Mouse (Mus musculus): Measurements from ENCODE around the gene Ficd. TPM values are rescaled to one million over a fixed set of nuclear protein-coding genes. Genes with fewer than 3 reads are reported as not detected.
"Not testable (repeated sequence)": the region's sequence is repeated elsewhere in the genome, so short reads cannot be mapped to it uniquely, and the experiment has no call there.

Gene Ficd
- polyA plus RNA-seq, 1 experiment = 15.3 TPM

DNA sequence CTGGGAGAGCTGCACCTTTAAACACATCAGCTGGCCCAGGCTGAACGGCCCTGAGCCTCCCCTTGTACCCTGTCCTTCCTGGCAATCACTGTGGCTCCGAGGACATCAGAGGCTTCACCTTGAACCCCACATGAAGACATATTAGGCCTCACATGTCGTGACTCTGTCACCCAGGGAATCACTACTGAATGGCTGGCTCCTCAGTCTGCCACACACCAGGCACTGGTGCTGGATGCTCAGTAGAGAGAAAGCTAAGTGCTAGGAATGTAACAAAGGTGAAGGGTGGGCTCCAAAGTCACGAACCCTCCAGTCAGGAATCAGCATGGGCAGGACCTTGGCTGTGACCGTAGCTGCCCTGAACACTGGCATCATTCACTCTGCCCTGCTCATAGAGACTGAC is 44.0 kb downstream of the Ficd start:
- H3K27me3 ChIP-seq (ENCODE audit: control insufficient read depth, insufficient read depth, low read length) = no peaks in the 10 kb centered on the region
- TF ChIP-seq POLR2A (IDR thresholded peaks at IDR 0.05; ENCODE audit: borderline replicate concordance, insufficient read depth, low read length) (no peak), CTCF (IDR thresholded peaks at IDR 0.05; ENCODE audit: borderline replicate concordance, insufficient read depth, low read depth, low read length) (no peak)
- H3K27ac ChIP-seq (ENCODE audit: insufficient read depth, low read length) = no peak overlapping the region
- H3K4me1 ChIP-seq (ENCODE audit: control insufficient read depth, insufficient read depth, low read length) = no peaks in the 10 kb centered on the region
- no peak for DNase-seq
- no peak overlapping the region for H3K4me3 ChIP-seq (replicated peaks; ENCODE audit: insufficient read depth, low read depth, low read length)
- WGBS = 76% methylated on average over 5 of the region's 5 CpGs

- DNase-seq = no peak
- Histone ChIP-seq H3K4me3 (replicated peaks; ENCODE audit: insufficient read depth, low read depth, low read length) (no peak overlapping the region), H3K27ac (ENCODE audit: insufficient read depth, low read length) (no peak overlapping the region), H3K4me1 (ENCODE audit: control insufficient read depth, insufficient read depth, low read length) (no peaks in the 10 kb centered on the region), H3K27me3 (ENCODE audit: control insufficient read depth, insufficient read depth, low read length) (no peaks in the 10 kb centered on the region)
- TF ChIP-seq POLR2A (IDR thresholded peaks at IDR 0.05; ENCODE audit: borderline replicate concordance, insufficient read depth, low read length) (no peak), CTCF (IDR thresholded peaks at IDR 0.05; ENCODE audit: borderline replicate concordance, insufficient read depth, low read depth, low read length) (no peak)
- whole genome bisulfite sequencing = 97% methylated on average over 3 of the region's 3 CpGs
Measured at GRCm38 (mm10) chr5:113780082-113780752, 44.6 kb downstream of the Ficd start.

DNA sequence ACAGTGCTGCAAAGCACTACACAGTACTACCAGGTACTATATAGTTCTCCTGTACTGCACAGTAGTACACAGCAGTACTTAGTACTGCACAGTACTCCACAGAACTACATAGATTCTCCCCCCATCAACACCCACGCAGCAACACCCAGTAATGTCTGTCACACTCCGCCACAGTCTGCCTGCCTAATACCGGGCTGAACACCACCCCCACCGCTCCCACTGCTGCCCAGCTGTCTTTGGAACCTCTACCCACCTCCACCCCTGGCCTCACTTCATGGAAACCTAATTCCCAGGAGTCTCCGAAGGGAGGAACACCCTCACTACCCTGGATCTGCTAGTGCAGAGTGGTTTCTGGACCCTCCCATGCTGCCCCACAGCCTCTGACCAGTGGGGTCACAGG is 45.2 kb downstream of the Ficd start:
- TF ChIP-seq CTCF (IDR thresholded peaks at IDR 0.05; ENCODE audit: borderline replicate concordance, insufficient read depth, low read depth, low read length) (no peak), POLR2A (IDR thresholded peaks at IDR 0.05; ENCODE audit: borderline replicate concordance, insufficient read depth, low read length) (no peak)
- no peak for DNase-seq
- 82% methylated on average over 5 of the region's 5 CpGs for WGBS
- H3K27me3 ChIP-seq (ENCODE audit: control insufficient read depth, insufficient read depth, low read length) = no peaks in the 10 kb centered on the region
- H3K4me1 ChIP-seq (ENCODE audit: control insufficient read depth, insufficient read depth, low read length) = no peaks in the 10 kb centered on the region
- no peak overlapping the region for H3K4me3 ChIP-seq (replicated peaks; ENCODE audit: insufficient read depth, low read depth, low read length)
- H3K27ac ChIP-seq (ENCODE audit: insufficient read depth, low read length) = no peak overlapping the region

GRCm38 (mm10) chr5:113781254-113781653 is 45.7 kb downstream of the Ficd start:
- H3K4me3 ChIP-seq (replicated peaks; ENCODE audit: insufficient read depth, low read depth, low read length) = no peak overlapping the region
- TF ChIP-seq POLR2A (IDR thresholded peaks at IDR 0.05; ENCODE audit: borderline replicate concordance, insufficient read depth, low read length) (no peak), CTCF (IDR thresholded peaks at IDR 0.05; ENCODE audit: borderline replicate concordance, insufficient read depth, low read depth, low read length) (no peak)
- WGBS = 79% methylated on average over 7 of the region's 7 CpGs
- no peaks in the 10 kb centered on the region for H3K4me1 ChIP-seq (ENCODE audit: control insufficient read depth, insufficient read depth, low read length)
- no peaks in the 10 kb centered on the region for H3K27me3 ChIP-seq (ENCODE audit: control insufficient read depth, insufficient read depth, low read length)
- DNase-seq = no peak
- H3K27ac ChIP-seq (ENCODE audit: insufficient read depth, low read length) = no peak overlapping the region

- Histone ChIP-seq H3K27ac (ENCODE audit: insufficient read depth, low read length) (no peak overlapping the region), H3K4me3 (replicated peaks; ENCODE audit: insufficient read depth, low read depth, low read length) (no peak overlapping the region), H3K27me3 (ENCODE audit: control insufficient read depth, insufficient read depth, low read length) (no peaks in the 10 kb centered on the region), H3K4me1 (ENCODE audit: control insufficient read depth, insufficient read depth, low read length) (no peaks in the 10 kb centered on the region)
- 77% methylated on average over 7 of the region's 7 CpGs for WGBS
- no peak for DNase-seq
- TF ChIP-seq POLR2A (IDR thresholded peaks at IDR 0.05; ENCODE audit: borderline replicate concordance, insufficient read depth, low read length) = no peak
Measured at GRCm38 (mm10) chr5:113781875-113782274, 46.3 kb downstream of the Ficd start.

DNA sequence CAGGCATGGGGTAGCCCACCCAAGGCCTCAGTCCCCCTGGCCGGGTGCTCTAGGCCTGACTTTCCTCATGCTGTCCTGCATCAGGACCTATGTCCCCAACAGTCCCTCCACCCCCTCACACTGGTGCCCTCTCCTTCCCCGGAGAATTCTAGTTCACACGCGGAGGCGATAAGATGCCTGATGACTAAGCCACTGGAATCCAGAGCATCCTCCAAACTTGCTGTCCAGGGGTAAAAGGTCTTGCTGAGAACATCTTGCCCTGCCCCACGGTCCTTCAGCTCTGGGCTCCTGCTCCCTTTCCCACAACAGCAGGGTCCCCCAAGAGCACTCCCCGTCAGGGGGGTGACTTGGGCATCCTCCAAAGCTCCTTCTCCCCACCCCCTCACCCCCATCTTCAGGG is 47.0 kb downstream of the Ficd start:
- TF ChIP-seq POLR2A (IDR thresholded peaks at IDR 0.05; ENCODE audit: borderline replicate concordance, insufficient read depth, low read length) (no peak), CTCF (IDR thresholded peaks at IDR 0.05; ENCODE audit: borderline replicate concordance, insufficient read depth, low read depth, low read length) (no peak)
- DNase-seq = no peak
- H3K27ac ChIP-seq (ENCODE audit: insufficient read depth, low read length) = no peak overlapping the region
- WGBS = 83% methylated on average over 7 of the region's 7 CpGs
- no peak overlapping the region for H3K4me3 ChIP-seq (replicated peaks; ENCODE audit: insufficient read depth, low read depth, low read length)
- H3K27me3 ChIP-seq (ENCODE audit: control insufficient read depth, insufficient read depth, low read length) = no peaks in the 10 kb centered on the region
- no peaks in the 10 kb centered on the region for H3K4me1 ChIP-seq (ENCODE audit: control insufficient read depth, insufficient read depth, low read length)

GRCm38 (mm10) chr5:113783581-113784001 is 48.0 kb downstream of the Ficd start:
- TF ChIP-seq POLR2A (IDR thresholded peaks at IDR 0.05; ENCODE audit: borderline replicate concordance, insufficient read depth, low read length) = no peak
- H3K27ac ChIP-seq (ENCODE audit: insufficient read depth, low read length) = no peak overlapping the region
- WGBS = 16% methylated on average over 12 of the region's 12 CpGs
- H3K27me3 ChIP-seq (ENCODE audit: control insufficient read depth, insufficient read depth, low read length) = no peaks in the 10 kb centered on the region
- H3K4me3 ChIP-seq (replicated peaks; ENCODE audit: insufficient read depth, low read depth, low read length) = no peak overlapping the region
- DNase-seq = no peak
- H3K4me1 ChIP-seq (ENCODE audit: control insufficient read depth, insufficient read depth, low read length) = no peaks in the 10 kb centered on the region

- H3K27ac ChIP-seq (ENCODE audit: insufficient read depth, low read length); H3K27me3 ChIP-seq (ENCODE audit: control insufficient read depth, insufficient read depth, low read length); H3K4me3 ChIP-seq (replicated peaks; ENCODE audit: insufficient read depth, low read depth, low read length); H3K4me1 ChIP-seq (ENCODE audit: control insufficient read depth, insufficient read depth, low read length); DNase-seq: not testable (repeated sequence)
- 42% methylated on average over 3 of the region's 3 CpGs for WGBS
Measured at GRCm38 (mm10) chr5:113784104-113784503, 48.5 kb downstream of the Ficd start.
